Mouse (Mus musculus): Measurements from ENCODE around the gene Ugt1a6b.
"Not testable (repeated sequence)": the region's sequence is repeated elsewhere in the genome, so short reads cannot be mapped to it uniquely, and the experiment has no call there.

Ugt1a6b gene

DNA sequence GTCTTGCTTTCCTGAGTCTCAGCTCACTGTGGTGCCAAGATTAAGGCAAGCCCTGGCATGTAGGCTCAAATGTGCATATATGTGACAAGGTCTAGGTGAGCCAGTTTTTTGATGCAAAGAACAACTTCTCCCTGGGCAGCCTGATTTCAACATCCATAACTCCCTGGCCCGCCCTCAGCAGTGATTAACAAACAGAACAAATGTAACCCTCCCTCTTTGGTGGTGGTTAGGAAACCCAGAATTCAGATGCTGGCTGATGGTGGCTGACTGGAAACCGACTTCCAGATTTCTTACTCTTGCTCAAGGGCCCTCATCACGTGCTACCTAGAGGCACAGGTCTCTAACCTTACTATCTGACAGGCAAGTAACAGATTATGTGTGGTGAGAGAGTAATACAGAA lies at the start of gene Ugt1a6b:
Gene Ugt1a6b (plus strand): TSS at position 234 of the 400 bp plus-strand sequence.
- DNase-seq (ENCODE audit: low spot score) = not testable (repeated sequence)

DNA sequence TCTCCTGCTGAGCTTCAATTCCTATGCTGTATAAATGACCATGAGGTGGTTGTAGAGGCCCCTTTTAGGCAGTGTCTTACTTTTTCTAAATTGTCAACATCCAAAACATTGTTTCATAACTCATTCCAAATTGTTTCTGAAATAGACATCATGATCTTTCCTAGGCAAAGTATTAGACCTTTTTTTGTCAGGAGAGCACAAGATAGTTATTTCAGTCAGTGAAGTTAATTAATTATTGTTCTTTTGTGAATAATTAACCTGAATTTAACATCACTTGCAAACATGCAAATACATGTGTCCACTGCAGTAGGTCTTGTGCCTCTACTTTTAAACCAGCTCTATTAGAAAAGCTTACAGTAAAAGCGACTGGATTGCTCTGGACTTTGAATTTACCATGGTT lies 48.0 kb upstream of the Ugt1a6b start, which contains the start of gene Ugt1a10:
Gene Ugt1a10 (plus strand): TSS at position 301 of the 400 bp plus-strand sequence.
- DNase-seq (ENCODE audit: low spot score) = no peak

DNA sequence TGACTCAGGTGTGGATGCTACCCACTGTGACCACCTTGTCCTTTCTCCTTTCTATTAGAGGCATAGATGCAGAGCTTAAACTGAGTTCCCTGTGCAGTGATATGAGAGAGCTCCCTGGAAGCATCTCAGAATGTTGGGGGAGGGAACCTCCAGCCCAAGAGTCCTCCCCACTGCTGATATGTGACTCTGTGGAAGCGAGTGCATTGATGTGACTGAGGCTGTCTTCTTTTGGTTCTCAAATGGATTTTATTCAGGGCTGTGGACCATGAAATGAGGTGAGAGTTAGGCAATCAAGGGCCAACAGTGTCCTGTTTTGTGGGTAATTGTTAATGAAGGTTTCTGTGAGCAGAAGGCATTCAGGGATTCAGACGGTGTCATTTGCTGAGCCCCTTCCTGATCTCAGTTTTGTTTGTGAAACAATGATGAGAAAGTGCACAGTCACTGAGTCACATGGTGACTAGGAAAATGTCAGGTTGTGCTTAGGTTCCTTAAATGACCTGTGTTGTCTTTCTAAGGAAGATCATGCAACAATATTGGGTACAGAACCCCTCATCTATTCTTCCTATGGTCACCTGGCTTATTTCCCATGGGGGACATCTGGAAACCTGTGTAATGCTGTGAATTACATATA lies 36.5 kb upstream of the Ugt1a6b start:
- DNase-seq (ENCODE audit: low spot score) = not testable (repeated sequence)

DNA sequence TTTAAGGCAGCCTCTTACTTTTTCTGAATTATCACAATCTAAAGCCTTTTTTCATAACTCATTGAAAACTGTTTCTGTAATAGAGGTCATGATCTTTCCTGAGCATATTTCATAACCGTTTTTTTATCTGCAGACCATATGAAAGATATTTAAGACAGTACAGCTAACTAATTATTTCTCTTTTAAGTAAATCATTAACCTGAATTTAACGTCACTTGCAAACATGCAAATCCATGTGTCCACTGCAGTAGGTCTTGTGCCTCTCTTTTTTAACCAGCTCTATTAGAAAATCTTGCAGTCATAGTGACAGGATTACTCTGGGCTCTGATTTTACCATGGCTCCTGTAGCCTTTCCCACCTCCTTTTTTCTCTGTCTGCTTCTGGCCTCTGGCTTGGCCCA lies 32.6 kb upstream of the Ugt1a6b start, which contains the start of gene Ugt1a9:
Gene Ugt1a9 (plus strand): TSS at position 306 of the 400 bp plus-strand sequence.
- DNase-seq (ENCODE audit: low spot score) = no peak

DNA sequence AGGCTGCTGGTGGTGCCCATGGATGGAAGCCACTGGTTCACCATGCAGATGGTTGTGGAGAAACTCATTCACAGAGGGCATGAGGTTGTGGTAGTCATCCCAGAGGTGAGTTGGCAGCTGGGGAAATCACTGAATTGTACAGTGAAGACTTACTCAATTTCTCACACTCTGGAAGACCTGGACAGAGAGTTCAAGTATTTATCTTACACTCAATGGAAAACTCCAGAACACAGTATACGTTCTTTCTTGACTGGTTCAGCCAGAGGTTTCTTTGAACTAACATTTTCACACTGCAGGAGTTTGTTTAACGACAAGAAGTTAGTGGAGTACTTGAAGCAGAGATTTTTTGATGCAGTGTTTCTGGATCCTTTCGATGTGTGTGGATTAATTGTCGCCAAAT lies 32.1 kb upstream of the Ugt1a6b start:
- DNase-seq (ENCODE audit: low spot score) = no peak

DNA sequence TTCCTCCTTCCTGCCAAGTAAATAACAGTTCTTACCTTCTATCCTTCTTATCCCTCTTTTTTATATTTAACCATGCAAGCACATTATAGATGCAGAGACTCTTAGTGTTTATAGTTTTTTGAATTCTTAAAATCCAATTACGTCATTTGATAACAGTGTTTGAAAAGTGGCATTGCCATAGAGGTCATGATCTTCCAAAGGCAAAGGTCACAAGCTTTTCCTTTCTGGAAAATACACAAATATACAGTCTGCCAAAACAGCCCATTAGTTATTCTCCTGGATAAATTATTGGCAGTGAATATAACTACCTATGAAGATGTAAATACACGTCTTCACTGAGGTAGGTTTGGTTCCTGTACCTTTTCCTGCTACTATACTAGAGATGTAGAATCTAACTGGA lies 28.6 kb upstream of the Ugt1a6b start:
- no peak for DNase-seq (ENCODE audit: low spot score)

DNA sequence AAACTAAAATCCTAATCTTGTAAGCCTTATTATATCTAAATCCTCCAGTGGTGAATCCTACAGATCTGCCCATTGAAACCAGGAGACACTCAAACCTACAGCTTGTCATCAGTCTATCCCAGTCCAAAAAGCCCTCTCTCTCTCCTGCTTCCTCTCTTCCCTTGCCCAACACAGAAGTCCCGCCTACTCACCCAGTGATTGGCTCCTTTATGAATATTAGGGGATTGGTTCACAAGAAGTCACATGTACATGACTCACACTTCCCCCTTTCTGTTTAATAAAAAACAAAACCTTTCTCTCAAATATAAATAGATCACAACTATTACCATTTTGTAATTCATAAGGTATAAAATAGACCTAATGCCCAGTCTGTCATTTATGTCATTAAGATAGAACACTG lies 25.9 kb upstream of the Ugt1a6b start:
- DNase-seq (ENCODE audit: low spot score) = no peak

DNA sequence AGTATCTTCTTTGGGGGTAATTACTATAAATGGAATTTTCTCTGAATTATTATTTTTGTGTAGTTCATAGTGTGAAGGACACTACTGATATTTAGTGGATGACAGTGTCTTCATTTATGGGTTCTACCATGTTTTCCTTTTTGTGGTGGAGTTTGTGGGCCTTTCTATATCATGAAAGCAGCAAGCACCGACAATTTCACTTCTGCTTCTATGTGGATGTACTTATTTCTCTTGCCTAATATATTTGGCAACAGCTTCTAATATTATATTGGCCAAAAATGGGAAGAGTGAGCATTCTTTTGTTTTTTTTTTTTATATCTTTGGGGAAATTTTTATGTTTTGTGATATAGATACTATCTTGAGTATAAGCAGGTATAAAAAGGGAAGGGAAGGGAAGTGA lies 21.4 kb upstream of the Ugt1a6b start:
- no peak for DNase-seq (ENCODE audit: low spot score)

DNA sequence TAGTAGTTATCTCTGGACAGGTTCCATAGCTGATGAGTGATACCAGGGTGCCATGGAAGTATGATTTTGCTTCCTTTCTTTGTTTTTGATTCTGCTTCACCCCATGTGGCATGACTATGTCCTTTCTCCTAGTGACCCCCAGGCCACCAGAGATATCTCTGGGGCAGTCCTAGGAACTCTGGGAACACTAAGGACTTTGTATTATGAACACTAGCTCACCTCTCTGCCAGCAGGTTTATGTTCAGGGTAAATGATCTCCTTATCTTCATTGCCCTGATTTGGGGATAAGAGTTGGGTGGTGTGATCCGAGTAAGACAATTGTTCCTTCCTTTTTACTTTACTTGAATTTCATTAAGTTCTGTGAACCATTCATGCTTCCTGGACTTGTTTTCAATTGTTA lies 16.9 kb upstream of the Ugt1a6b start:
- DNase-seq (ENCODE audit: low spot score) = no peak

DNA sequence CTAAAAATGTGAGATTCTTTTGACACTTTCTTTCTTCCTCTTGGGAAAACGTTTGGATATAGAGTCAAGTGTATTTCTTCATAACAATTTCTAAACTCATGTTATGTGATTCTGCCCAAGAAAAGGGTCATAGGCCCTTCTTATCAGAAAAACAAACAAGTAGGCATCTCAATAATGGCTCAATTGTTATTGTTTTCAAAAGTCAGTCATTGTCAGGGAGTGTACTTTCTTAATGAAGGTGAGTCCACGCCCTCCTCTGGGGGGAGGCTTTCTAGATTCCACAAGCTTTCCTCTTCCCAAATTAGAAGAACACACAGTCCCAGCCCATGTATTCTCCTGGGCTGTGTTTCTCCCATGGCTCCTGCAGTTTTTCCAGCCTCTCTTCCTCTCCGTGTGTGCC lies 15.5 kb upstream of the Ugt1a6b start, which contains the start of gene Ugt1a8:
Gene Ugt1a8 (plus strand): TSS at position 301 of the 400 bp plus-strand sequence.
- no peak for DNase-seq (ENCODE audit: low spot score)

DNA sequence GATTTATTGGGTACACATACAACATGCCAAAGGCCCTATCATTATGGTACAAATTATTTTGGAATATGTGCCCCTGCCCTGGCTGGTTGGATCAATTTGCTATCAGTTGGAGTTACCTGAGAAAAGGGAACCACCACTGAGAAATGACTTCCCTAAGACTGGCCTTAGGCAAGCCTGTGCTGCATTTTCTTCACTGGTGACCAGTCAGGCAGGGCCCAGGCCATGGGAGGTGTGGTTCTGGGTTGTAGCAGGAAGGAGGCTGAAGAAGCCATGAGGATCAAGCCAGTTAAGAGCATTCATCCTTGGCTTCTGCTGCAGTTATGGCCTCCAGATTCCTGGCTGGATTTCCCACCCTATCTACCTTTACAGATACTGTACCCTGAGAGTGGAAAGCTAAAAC lies 10.7 kb upstream of the Ugt1a6b start:
- no peak for DNase-seq (ENCODE audit: low spot score)

DNA sequence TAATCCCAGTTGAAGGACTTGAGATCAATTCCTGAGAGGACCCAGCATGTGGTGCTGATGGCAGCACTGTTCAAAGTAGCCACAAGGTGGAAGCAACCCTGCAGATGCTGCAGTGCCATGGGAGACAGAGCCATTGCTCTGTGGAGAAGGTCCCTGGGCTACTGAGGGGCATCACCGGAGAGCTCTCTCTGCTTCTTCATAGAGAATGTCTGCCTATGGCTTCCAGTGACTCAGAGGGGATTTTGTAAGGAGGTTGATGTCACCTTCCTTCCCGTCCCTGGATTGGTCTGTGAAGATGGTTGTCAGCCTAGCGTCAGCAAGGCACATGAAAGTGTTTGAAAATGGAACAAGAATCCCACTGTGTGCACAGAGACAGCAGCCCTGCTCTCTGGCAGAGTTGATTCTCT lies 8.8 kb upstream of the Ugt1a6b start:
- not testable (repeated sequence) for DNase-seq (ENCODE audit: low spot score)

DNA sequence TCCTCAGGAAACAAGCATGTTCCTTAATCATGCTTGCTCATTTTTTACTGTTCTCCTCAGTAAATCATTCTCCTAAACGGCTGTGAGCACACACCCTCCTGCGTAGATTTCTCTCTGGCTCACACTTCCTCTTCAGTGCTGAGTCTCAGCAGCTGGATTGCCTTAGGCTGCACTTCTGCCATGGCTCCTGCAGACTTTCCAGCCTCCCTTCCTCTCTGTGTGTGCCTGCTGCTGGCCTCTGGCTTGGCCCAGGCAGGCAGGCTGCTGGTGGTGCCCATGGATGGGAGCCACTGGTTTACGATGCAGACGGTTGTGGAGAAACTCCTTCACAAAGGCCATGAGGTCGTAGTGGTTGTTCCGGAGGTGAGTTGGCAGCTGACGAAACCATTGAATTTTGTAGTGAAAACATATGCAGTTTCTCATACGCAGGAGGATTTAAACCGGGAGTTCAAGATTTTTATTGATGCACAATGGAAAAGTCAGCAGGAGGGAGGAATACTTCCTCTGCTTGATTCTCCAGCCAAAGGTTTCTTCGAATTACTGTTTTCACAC lies 8.0 kb upstream of the Ugt1a6b start, which contains the start of gene Ugt1a7c:
Gene Ugt1a7c (plus strand): TSS at position 122 of the 552 bp plus-strand sequence.
- peak; percentile 42 for DNase-seq (ENCODE audit: low spot score)

DNA sequence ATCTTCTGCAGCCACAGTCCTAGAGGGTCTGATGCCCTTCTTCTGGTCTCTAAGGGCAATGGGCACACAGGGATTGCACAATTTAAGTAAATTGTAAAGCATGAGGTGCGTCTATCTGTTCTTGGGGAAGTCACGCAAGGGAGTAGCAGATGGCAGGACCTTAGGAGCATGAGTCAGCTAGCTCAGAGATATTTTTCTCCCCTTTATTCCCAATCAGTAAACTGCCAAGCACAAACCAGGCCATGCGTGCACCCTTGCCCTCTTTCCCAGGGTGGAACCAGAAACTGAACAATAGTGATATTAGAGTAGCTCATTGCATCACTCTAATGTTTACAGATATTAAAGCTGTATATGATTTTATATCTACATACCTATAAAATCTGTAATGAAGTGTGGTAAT lies 4.5 kb upstream of the Ugt1a6b start:
- not testable (repeated sequence) for DNase-seq (ENCODE audit: low spot score)

DNA sequence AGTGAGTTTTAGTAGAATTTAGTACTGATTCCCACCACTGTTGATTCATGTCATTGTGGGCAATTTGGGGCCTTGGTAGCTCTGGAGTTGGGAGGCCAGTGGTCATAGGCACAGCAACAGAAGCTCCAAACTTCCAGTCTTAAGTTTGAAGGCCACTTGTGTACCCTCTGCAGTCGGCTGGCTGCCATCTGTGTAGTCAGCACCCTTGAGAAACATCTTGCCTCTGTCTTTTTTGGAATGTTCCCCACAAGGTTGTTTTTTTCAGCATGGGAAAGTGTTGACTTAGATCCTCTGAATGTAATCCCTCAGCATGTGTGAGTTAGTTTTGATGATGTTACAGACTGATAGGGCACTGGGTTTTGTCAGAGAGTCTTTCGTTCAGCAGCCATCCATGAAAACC lies 3.4 kb upstream of the Ugt1a6b start:
- not testable (repeated sequence) for DNase-seq (ENCODE audit: low spot score)

DNA sequence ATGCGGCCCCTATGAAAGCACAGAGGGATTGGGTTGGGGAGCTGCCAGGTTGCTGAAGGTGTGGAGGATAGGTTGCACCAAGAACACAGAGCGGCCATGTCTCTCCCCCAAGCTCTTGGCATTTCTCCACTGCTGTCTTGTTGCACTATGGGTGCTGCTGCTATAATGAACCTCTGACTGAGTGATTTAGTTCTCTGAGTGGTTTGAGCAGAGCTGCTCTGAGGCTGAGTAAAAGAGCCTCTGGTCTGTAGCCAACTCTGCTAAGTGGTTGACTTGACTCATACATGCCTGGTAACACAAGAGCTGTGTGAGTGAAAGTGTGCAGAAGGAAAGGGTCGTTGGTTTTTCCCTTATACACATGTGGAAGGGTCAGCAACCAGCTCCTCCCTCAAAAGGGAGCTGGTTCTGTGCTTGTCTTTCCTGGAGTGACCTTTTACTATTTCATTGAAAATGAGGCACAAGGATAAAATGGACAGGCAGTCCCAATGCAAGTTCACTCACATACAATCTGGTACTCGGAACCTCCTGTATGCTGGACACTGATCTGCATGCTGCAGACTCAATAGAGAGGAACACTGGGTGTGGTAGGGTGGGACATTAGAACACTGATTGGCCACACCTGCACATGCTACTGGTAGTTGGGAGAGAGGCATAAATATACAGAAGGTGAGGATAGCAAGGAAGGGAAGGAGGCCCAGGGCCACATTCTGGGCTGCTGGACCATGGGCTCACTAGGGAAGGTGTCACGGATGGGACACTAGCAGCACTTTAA lies 831 bp downstream of the Ugt1a6b start:
- not testable (repeated sequence) for DNase-seq (ENCODE audit: low spot score)

DNA sequence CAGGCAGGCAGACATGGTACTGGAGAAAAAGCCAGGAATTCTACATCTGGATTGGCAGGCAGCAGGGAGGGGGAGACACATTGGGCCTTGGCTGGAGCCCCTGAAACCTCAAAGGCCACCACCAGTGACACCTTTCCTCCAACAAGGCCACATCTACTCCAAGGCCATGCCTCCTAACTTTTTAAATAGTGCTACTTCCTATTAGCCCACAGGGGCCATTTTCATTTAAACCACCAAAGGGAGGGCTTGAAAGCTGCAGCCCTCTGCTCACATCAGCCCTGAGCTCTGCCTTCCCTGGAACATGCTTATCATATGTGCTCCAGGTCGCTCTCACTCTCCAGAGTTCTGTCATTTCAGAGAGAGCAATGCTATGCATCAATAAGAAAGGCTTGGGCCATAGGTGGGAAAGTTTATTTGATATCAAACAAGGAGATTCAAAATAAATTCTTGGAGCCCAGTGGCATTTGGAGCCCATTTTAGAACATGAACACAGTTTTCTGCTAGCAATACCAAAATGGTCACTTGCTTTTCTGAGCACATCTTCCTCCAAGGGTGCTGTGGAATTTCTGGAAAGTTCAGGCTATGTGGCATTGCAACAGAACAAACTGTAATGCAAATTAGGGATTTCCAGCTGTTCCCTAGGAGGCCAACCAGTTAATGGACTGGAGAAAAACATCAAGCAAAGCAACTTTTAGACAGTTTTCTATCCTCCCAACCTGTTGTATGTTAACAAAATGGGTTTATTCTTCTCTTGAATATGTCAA lies 1.8 kb downstream of the Ugt1a6b start:
- DNase-seq (ENCODE audit: low spot score) = no peak

DNA sequence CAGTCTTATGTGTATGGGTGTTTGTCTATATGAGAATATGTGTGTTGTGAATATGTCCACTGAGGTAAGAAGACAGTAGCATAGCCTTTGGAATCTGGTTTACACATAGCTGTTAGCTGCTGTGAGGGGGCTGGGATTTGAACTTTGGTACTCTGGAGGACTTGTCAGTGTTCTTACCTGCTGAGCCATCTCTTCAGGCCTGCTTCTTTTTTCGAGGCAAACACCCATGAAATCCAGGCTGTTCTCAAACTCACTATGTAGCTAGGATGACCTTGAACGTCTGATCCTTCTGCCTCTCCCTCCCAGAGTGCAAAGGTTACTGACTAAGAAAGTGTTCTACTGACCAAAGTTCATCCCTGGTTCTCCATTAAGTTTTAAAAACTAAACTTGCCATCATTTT lies 2.6 kb downstream of the Ugt1a6b start:
- no peak for DNase-seq (ENCODE audit: low spot score)

DNA sequence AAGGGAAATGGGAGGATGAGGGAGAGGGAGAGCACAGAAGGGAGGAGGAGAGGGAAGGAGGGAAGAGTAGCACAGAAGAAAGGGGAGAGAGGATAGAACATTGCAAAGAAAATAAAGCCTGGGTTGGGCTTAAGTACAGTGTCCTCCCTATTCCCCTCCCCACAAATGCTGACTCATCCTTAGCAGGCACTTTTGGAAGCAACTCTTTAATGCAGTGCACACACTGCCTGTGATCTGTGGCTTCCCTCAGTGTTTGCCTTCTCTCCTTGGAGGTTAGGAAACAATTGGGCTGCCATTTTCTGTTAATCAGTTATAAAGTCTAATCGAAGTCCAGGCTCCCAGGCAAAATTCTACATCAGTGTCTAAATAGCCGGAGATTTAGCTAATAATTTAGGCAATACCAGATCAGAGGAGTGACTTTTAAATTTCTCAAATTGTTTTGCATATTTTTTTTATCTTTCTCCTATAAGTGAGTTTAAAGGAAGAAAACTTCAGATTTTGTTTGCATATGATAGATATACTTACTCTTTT lies 6.0 kb downstream of the Ugt1a6b start:
- not testable (repeated sequence) for DNase-seq (ENCODE audit: low spot score)

DNA sequence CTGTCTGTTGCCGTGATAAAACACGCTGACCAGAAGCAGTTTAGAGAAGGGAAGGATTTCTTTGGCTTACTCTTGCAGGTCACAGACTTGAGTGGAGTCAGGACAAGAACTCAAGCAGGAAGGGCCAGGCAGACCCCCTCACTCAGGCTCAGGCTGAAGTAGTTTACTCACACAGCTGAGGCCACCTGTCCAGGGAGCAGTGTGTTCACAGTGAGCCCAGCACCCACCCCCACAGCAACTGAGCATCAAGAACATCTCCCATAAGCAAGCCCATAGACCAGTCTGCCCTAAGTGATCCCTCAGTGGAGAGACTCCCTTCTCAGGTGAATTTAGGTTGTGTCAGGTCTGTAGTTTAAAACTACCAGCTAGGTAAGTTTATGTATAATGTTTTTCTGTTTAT lies 6.6 kb downstream of the Ugt1a6b start:
- not testable (repeated sequence) for DNase-seq (ENCODE audit: low spot score)

DNA sequence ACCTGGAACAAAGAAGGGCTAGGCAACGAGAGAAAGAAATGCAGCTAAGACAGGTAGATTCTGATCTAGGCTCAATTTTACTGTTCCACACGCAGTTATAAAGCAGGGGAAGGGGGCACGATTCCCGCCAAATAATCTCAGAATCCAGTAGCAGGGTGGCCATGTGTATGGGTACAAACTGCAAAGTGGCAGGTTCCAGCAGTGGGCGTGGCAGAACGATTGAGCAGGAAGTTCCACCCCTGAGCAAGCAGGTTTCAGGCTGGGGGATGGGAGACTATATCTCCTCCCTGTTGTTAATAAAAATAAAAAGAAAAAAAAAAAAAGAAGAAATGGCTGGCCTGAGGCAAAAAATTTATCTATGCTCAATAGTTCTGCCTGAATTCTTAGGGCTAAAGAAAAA lies 9.7 kb downstream of the Ugt1a6b start:
- not testable (repeated sequence) for DNase-seq (ENCODE audit: low spot score)

DNA sequence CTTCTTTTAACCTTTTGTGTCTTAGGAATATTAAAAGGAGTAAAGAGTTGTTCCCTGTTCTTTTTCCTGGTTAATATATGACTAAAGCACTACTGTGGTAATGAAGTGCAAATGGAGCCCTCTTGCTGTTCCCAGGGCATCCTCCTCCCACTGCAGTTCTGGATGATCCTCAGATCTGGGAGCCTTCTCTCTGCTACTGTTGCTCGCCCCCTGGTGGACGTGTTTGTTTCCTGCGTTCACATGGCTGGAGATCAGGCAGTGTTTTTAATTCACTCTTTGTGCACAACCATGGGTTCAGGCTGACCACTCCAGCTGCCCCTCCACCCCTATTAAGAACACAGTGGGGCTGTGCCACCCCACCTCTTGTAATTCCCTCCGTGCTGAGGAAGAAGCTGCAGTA lies 17.5 kb downstream of the Ugt1a6b start:
- DNase-seq (ENCODE audit: low spot score) = not testable (repeated sequence)
